Mouse (Mus musculus) ES-Bruce4 (cell line): ENCODE results near the gene Gipc3. TPM values are rescaled to one million over a fixed set of nuclear protein-coding genes. Genes with fewer than 3 reads are reported as not detected.

Experiments
- H3K27ac ChIP-seq: 2 replicates; pipeline ENCODE4 v1.5.1; 2012; ENCODE audit warnings: low read length, inconsistent platforms; ENCODE audit not compliant: insufficient read depth
- H3K27me3 ChIP-seq: 2 replicates; pipeline ENCODE4 v1.6.1; 2012; ENCODE audit warnings: mild to moderate bottlenecking, low read length, inconsistent platforms; ENCODE audit not compliant: control insufficient read depth, poor library complexity, insufficient read depth, severe bottlenecking
- H3K36me3 ChIP-seq: 2 replicates; pipeline ENCODE4 v1.6.1; 2012; ENCODE audit warnings: inconsistent platforms, mild to moderate bottlenecking, low read length, moderate library complexity; ENCODE audit not compliant: control insufficient read depth, poor library complexity, insufficient read depth, severe bottlenecking
- H3K4me1 ChIP-seq: one replicate; pipeline ENCODE4 v1.8.1; 2011; ENCODE audit warnings: low read length; ENCODE audit not compliant: control insufficient read depth, insufficient read depth
- H3K4me3 ChIP-seq: 2 replicates; pipeline ENCODE4 v1.5.1; 2011; ENCODE audit warnings: low read depth, mild to moderate bottlenecking, low read length
- H3K9ac ChIP-seq: 2 replicates; pipeline ENCODE4 v1.6.1; 2012; ENCODE audit warnings: low read depth, mild to moderate bottlenecking, inconsistent platforms; ENCODE audit not compliant: poor library complexity, severe bottlenecking
- H3K9me3 ChIP-seq: replicated peaks from 2 replicates; pipeline ENCODE4 v1.6.1; 2012; ENCODE audit warnings: mild to moderate bottlenecking, low read length, inconsistent platforms; ENCODE audit not compliant: control insufficient read depth, poor library complexity, insufficient read depth, severe bottlenecking
- CTCF ChIP-seq: IDR thresholded peaks from one replicate; pipeline ENCODE4 v1.8.1; 2011; ENCODE audit warnings: low read depth, low read length
- EP300 ChIP-seq: IDR thresholded peaks from 2 replicates; pipeline ENCODE4 v1.6.1; 2011; ENCODE audit warnings: low read depth, low read length; ENCODE audit not compliant: insufficient read depth
- POLR2A ChIP-seq: IDR thresholded peaks from one replicate; pipeline ENCODE4 v1.8.1; 2011; ENCODE audit warnings: low read length; ENCODE audit not compliant: insufficient read depth
- polyA plus RNA-seq: library from polyadenylated mRNA; stranded (reverse); fragments of >200 nt; gene quantifications from 2 replicates; pipeline ENCODE4 v1.2.4, GENCODE M21; 2011; ENCODE audit warnings: low read depth; ENCODE audit not compliant: missing spikeins, insufficient read depth, insufficient read length

Gipc3 gene
- polyA plus RNA-seq, 1 experiment: 1.2 TPM

DNA sequence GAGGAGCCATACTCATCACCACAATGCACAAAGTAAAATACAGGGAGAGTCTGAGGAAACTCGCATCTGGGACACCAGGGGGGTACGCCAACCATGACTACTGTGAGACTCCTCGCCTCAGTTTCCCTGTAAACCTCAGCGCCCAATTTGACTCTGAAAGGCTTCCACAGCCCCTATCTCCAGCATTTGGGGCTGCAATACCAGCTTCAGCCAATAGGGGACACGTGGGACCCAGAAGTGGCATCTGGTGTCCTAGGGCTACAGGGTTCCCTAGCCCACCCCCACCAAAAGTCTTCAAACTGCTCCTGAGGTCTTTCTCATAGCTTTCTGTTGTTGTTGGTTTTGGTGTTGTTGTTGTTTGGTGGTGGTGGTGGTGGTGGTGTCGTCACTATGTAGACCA is 54.5 kb downstream of the Gipc3 start:
- Histone ChIP-seq H3K4me1 (peaks cover 5% of the 10 kb centered on the region), H3K27ac (0 out of 2 replicates have a peak overlapping the region, but pooled peaks have one; percentile 2), H3K36me3 (no peaks in the 10 kb centered on the region), H3K9me3 (no peaks in the 10 kb centered on the region), H3K27me3 (no peaks in the 10 kb centered on the region), H3K4me3 (peak overlapping the region; percentile 32; the same call in 1 of the 2 replicates), H3K9ac (no peak overlapping the region)
- TF ChIP-seq CTCF (no peak), POLR2A (no peak), EP300 (no peak)

GRCm38 (mm10) chr10:81287513-81288157 is 55.4 kb downstream of the Gipc3 start:
- TF ChIP-seq EP300: no peak
- no peak for TF ChIP-seq CTCF
- TF ChIP-seq POLR2A: no peak
- H3K36me3 ChIP-seq: no peaks in the 10 kb centered on the region
- H3K27ac ChIP-seq: no peak overlapping the region
- H3K4me1 ChIP-seq: peaks cover 7% of the 10 kb centered on the region
- H3K4me3 ChIP-seq: peak overlapping the region; percentile 32; the same call in 1 of the 2 replicates
- H3K9ac ChIP-seq: no peak overlapping the region
- H3K27me3 ChIP-seq: no peaks in the 10 kb centered on the region
- H3K9me3 ChIP-seq: no peaks in the 10 kb centered on the region

DNA sequence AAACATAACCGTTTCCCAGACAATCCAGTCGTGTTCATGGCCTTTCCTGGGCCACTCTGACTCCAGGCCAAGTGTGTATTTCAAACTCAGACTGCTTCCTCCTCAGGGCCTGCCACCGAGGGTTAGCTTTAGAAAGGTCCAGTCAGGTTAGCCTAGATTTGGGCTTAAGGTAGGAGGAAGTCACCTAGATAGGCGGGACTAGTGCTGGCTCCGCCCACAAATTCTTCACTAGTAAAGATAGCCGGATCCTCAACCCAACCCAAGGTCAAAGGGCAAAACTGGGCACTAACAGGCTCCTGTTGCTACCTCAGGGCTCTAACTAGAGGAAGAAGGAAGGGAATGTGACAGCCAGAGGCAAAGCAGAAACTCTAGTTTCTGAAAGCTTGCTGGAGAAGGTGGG is 56.5 kb downstream of the Gipc3 start:
- peaks cover 7% of the 10 kb centered on the region for H3K4me1 ChIP-seq
- H3K27ac ChIP-seq: 0 out of 2 replicates have a peak overlapping the region, but pooled peaks have one; percentile 35

GRCm38 (mm10) chr10:81285694-81286450 is 57.2 kb downstream of the Gipc3 start:
- Histone ChIP-seq H3K4me3 (peak overlapping the region; percentile 90), H3K4me1 (peaks cover 7% of the 10 kb centered on the region), H3K27ac (peak overlapping the region; percentile 35; the same call in 1 of the 2 replicates), H3K36me3 (no peaks in the 10 kb centered on the region), H3K27me3 (no peaks in the 10 kb centered on the region), H3K9me3 (no peaks in the 10 kb centered on the region), H3K9ac (peak overlapping the region; percentile 58)
- no peak for TF ChIP-seq POLR2A
- no peak for TF ChIP-seq EP300
- no peak for TF ChIP-seq CTCF

More for the DNA sequence above, 56.5 kb downstream of the Gipc3 start:
- no peak for TF ChIP-seq POLR2A
- no peak for TF ChIP-seq EP300
- TF ChIP-seq CTCF: no peak
- H3K27me3 ChIP-seq: no peaks in the 10 kb centered on the region
- H3K9ac ChIP-seq: peak overlapping the region; percentile 58; the same call in 1 of the 2 replicates
- H3K4me3 ChIP-seq: peak overlapping the region; percentile 90; the same call in 1 of the 2 replicates
- H3K36me3 ChIP-seq: no peaks in the 10 kb centered on the region
- no peaks in the 10 kb centered on the region for H3K9me3 ChIP-seq

Other genes with a start within 250 kb of the Gipc3 start
- gene Creb3l3, start 244.4 kb downstream of the Gipc3 start, polyA plus RNA-seq: 0.68 TPM in 1 of 2 replicates, not detected in the other
- 46.3 and 53.0 TPM in 2 replicates for gene Map2k2, start 237.4 kb downstream of the Gipc3 start, polyA plus RNA-seq
- 12.6 and 14.4 TPM in 2 replicates for gene Zbtb7a, start 208.0 kb downstream of the Gipc3 start, polyA plus RNA-seq
- 36.8 and 44.9 TPM in 2 replicates for gene Pias4, start 175.3 kb downstream of the Gipc3 start, polyA plus RNA-seq
- 2,442 and 2,478 TPM in 2 replicates for gene Eef2, start 166.6 kb downstream of the Gipc3 start, polyA plus RNA-seq
- gene Dapk3, start 160.3 kb downstream of the Gipc3 start, polyA plus RNA-seq: 61.2 and 64.8 TPM in 2 replicates
- gene 4930442H23Rik, start 159.4 kb downstream of the Gipc3 start, polyA plus RNA-seq: not detected in 2 replicates
- not detected in 2 replicates for gene Nmrk2, start 141.2 kb downstream of the Gipc3 start, polyA plus RNA-seq
- 0.88 and 0.91 TPM in 2 replicates for gene Atcay, start 112.4 kb downstream of the Gipc3 start, polyA plus RNA-seq
- gene Zfr2, start 110.1 kb downstream of the Gipc3 start, polyA plus RNA-seq: 11.2 and 11.6 TPM in 2 replicates
- 1.1 and 1.2 TPM in 2 replicates for gene Matk, start 90.3 kb downstream of the Gipc3 start, polyA plus RNA-seq
- 52.2 and 63.7 TPM in 2 replicates for gene Mrpl54, start 76.3 kb downstream of the Gipc3 start, polyA plus RNA-seq
- 25.8 and 26.4 TPM in 2 replicates for gene Apba3, start 76.3 kb downstream of the Gipc3 start, polyA plus RNA-seq
- gene Tjp3, start 51.7 kb downstream of the Gipc3 start, polyA plus RNA-seq: 41.5 and 42.7 TPM in 2 replicates
- 28.3 and 31.5 TPM in 2 replicates for gene Pip5k1c, start 50.3 kb downstream of the Gipc3 start, polyA plus RNA-seq
- gene Cactin, start 22.2 kb downstream of the Gipc3 start, polyA plus RNA-seq: 17.5 and 18.2 TPM in 2 replicates
- gene Tbxa2r, start 14.5 kb downstream of the Gipc3 start, polyA plus RNA-seq: 0.57 and 1.5 TPM in 2 replicates
- gene Hmg20b, start 7.2 kb upstream of the Gipc3 start, polyA plus RNA-seq: 51.8 and 57.3 TPM in 2 replicates
- 13.7 and 15.3 TPM in 2 replicates for gene Mfsd12, start 14.2 kb upstream of the Gipc3 start, polyA plus RNA-seq
- gene 4930404N11Rik, start 22.6 kb upstream of the Gipc3 start, polyA plus RNA-seq: not detected in 2 replicates
- 47.8 and 51.4 TPM in 2 replicates for gene Fzr1, start 35.2 kb upstream of the Gipc3 start, polyA plus RNA-seq
- 52.9 and 70.3 TPM in 2 replicates for gene Dohh, start 41.2 kb upstream of the Gipc3 start, polyA plus RNA-seq
- gene Gm48551, start 41.2 kb upstream of the Gipc3 start, polyA plus RNA-seq: 1.5 TPM in 1 of 2 replicates, not detected in the other
- 1.1 TPM in 1 of 2 replicates, not detected in the other for gene Gm48552, start 45.7 kb upstream of the Gipc3 start, polyA plus RNA-seq
- gene Smim24, start 49.8 kb upstream of the Gipc3 start, polyA plus RNA-seq: 4.8 and 5.3 TPM in 2 replicates
- 6.1 and 7.2 TPM in 2 replicates for gene Nfic, start 112.4 kb upstream of the Gipc3 start, polyA plus RNA-seq
- gene Celf5, start 139.4 kb upstream of the Gipc3 start, polyA plus RNA-seq: 27.5 and 30.5 TPM in 2 replicates
- gene Ncln, start 153.1 kb upstream of the Gipc3 start, polyA plus RNA-seq: 37.2 and 41.6 TPM in 2 replicates
- 0.49 and 0.93 TPM in 2 replicates for gene S1pr4, start 156.9 kb upstream of the Gipc3 start, polyA plus RNA-seq
- gene Gna15, start 181.0 kb upstream of the Gipc3 start, polyA plus RNA-seq: 11.2 and 11.6 TPM in 2 replicates
- 32.0 and 35.3 TPM in 2 replicates for gene Gna11, start 201.9 kb upstream of the Gipc3 start, polyA plus RNA-seq
- gene Aes, start 216.2 kb upstream of the Gipc3 start, polyA plus RNA-seq: 148 and 152 TPM in 2 replicates
- gene Tle2, start 231.3 kb upstream of the Gipc3 start, polyA plus RNA-seq: 3.1 and 3.8 TPM in 2 replicates